Mouse (Mus musculus) heart, embryonic 10.5 days (tissue): ENCODE measurements at regions not wholly inside any gene's neighbourhood (a gene's known extent, or its start where the extent isn't known, plus 50 kb on each side); places are given as distances from the start of the nearest gene placed in this dataset.

Experiments
- DNase-seq: peaks from one replicate; pipeline ENCODE4 v3.0.0-alpha.2; 2017; ENCODE audit warnings: low spot score
- H3K27ac ChIP-seq: fragments of 300-500 bp; sonication (generic); 2 replicates; pipeline ENCODE4 v1.5.1; 2016; ENCODE audit warnings: mild to moderate bottlenecking
- H3K27me3 ChIP-seq: fragments of 300-500 bp; sonication (generic); 2 replicates; pipeline ENCODE4 v1.6.1; 2016; ENCODE audit warnings: mild to moderate bottlenecking; ENCODE audit not compliant: poor library complexity, insufficient read depth, severe bottlenecking
- H3K36me3 ChIP-seq: fragments of 300-500 bp; sonication (generic); 2 replicates; pipeline ENCODE4 v1.6.1; 2016; ENCODE audit warnings: mild to moderate bottlenecking, moderate library complexity
- H3K4me1 ChIP-seq: fragments of 300-500 bp; sonication (generic); 2 replicates; pipeline ENCODE4 v1.6.1; 2016; ENCODE audit warnings: mild to moderate bottlenecking
- H3K4me3 ChIP-seq: fragments of 300-500 bp; sonication (generic); 2 replicates; pipeline ENCODE4 v1.5.1; 2016; ENCODE audit warnings: mild to moderate bottlenecking, moderate library complexity
- H3K9me3 ChIP-seq: fragments of 300-500 bp; sonication (generic); 2 replicates; pipeline ENCODE4 v1.6.1; 2016; ENCODE audit warnings: mild to moderate bottlenecking, moderate library complexity
- WGBS: fragments of 180-500 bp; shearing (Covaris S2); methylation state at CpG from one replicate; pipeline ENCODE4 v1.1.7; 2016; 5-methylcytosine and 5-hydroxymethylcytosine counted together

DNA sequence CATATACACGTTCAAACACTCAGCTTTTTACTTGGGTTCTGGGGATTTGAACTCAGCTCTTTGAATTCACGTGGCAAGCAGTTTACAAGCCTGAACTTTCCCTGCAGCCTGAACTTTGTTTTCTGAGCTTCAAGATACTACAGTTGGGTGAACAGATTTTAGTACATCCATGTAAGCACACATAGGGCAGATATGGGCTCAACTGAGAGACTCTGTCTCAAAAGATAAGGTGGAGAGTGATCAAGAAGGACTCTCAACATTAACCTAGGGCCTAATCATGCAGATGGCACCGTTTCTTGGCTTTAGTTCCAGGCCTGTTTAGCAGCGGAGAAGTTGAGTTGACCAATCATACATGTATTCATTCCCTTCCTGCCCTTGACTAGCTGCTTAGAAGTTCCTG, 1403.7 kb upstream of the A1bg start:
- Histone ChIP-seq H3K4me3 (no peak overlapping the region), H3K9me3 (no peaks in the 10 kb centered on the region), H3K4me1 (peaks cover 22% of the 10 kb centered on the region), H3K36me3 (no peaks in the 10 kb centered on the region), H3K27ac (no peak overlapping the region), H3K27me3 (no peaks in the 10 kb centered on the region)
- DNase-seq: no peak
- WGBS: 89% methylated on average over 4 of the region's 4 CpGs

GRCm38 (mm10) chr15:62325451-62326290, 1402.9 kb upstream of the A1bg start:
- Histone ChIP-seq H3K27me3 (no peaks in the 10 kb centered on the region), H3K4me3 (no peak overlapping the region), H3K27ac (no peak overlapping the region), H3K9me3 (no peaks in the 10 kb centered on the region), H3K4me1 (peaks cover 22% of the 10 kb centered on the region), H3K36me3 (no peaks in the 10 kb centered on the region)
- no peak for DNase-seq
- WGBS: 83% methylated on average over 1 of the region's 1 CpGs

DNA sequence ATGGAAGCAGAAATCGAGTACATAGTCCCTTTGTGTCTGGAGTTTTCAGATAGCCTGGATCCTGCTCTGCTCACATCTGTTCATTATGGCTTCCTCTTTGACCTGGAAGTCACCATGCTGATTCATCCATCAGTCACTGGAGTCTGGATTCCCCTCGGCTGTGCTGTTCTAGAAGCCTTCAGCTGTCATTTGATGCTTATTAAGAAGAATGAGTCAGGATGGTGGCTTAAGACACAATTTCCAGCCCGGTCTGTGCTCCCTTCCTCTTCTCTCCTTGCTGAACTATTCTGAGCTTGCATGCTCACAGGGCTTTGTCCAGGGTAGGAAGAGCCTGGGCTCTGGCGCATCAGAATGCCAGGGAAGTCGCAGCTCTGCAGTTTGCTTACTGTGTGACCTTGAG, 1398.2 kb upstream of the A1bg start:
- H3K4me1 ChIP-seq: no peaks in the 10 kb centered on the region
- H3K4me3 ChIP-seq: no peak overlapping the region
- no peak for DNase-seq
- no peaks in the 10 kb centered on the region for H3K27me3 ChIP-seq
- no peaks in the 10 kb centered on the region for H3K36me3 ChIP-seq
- H3K9me3 ChIP-seq: no peaks in the 10 kb centered on the region
- 61% methylated on average over 5 of the region's 5 CpGs for WGBS
- no peak overlapping the region for H3K27ac ChIP-seq

DNA sequence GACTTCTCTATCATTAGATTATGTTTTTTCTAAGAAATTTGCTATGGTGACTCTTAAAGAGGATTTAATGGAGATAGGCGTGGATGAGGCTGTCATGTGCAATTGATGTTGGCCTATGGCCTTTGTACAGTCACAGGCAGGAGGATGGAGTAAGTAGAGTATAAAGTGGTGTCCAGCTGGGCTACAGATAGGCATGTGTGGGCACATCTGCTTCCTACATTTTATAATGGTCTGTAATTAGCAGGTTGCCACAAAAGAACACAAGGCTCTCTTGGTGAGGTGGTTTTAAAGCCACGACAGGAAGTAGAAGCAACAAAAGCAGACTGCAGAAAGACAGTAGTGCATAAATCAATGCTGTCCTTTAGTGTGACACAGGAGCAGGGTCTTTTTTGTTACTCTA, 1391.6 kb upstream of the A1bg start:
- Histone ChIP-seq H3K36me3 (no peaks in the 10 kb centered on the region), H3K27ac (no peak overlapping the region), H3K4me3 (no peak overlapping the region), H3K27me3 (no peaks in the 10 kb centered on the region), H3K9me3 (no peaks in the 10 kb centered on the region), H3K4me1 (no peaks in the 10 kb centered on the region)
- WGBS: 69% methylated on average over 2 of the region's 2 CpGs
- DNase-seq: no peak

DNA sequence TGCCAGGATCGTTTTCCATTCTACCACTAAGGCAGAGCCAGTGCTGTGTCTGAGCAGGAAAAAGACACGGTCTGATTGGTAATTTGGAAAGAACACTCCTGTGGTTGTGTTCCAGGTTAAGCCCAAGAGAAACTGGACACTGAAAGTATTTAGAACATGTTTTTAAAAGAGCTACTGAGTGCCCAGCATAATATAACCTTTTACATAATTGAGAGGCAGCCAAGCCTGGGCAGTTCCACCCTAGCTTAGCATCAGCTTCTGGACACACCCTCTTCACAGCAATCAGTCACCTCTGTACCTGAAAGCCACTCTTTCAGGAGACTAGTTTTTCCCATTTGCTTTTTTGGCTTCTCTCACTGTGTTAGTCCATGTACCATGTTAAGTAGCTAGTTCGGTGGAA, 1379.4 kb upstream of the A1bg start:
- Histone ChIP-seq H3K4me1 (no peaks in the 10 kb centered on the region), H3K27ac (no peak overlapping the region), H3K4me3 (no peak overlapping the region), H3K9me3 (no peaks in the 10 kb centered on the region), H3K27me3 (no peaks in the 10 kb centered on the region), H3K36me3 (no peaks in the 10 kb centered on the region)
- DNase-seq: no peak
- 83% methylated on average over 3 of the region's 3 CpGs for WGBS

DNA sequence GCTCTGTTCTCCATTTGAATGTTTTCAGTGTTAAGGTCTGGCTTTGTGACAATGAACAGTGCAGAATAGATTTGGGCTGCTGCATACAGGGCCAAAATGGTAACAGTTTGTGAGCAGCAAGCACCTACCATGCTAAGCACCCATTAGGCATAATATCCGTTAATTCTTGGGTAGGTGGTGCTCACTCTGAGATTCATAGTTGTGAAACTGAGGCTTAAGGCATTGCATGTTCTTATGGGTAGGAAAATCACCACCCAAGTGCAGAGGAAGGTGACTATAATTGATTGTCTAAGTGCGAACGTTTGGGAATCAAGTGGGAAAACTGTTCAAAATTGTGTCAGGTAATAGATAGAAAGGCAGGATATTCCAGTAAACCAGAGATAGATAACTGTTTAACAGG, 1378.8 kb upstream of the A1bg start:
- Histone ChIP-seq H3K4me3 (no peak overlapping the region), H3K4me1 (no peaks in the 10 kb centered on the region), H3K9me3 (no peaks in the 10 kb centered on the region), H3K36me3 (no peaks in the 10 kb centered on the region), H3K27me3 (no peaks in the 10 kb centered on the region), H3K27ac (no peak overlapping the region)
- DNase-seq: no peak
- 82% methylated on average over 3 of the region's 3 CpGs for WGBS

- no peak overlapping the region for H3K27ac ChIP-seq
- no peaks in the 10 kb centered on the region for H3K36me3 ChIP-seq
- DNase-seq: no peak
- WGBS: 76% methylated on average over 5 of the region's 5 CpGs
- H3K27me3 ChIP-seq: no peaks in the 10 kb centered on the region
- H3K9me3 ChIP-seq: no peaks in the 10 kb centered on the region
- H3K4me1 ChIP-seq: peaks cover 13% of the 10 kb centered on the region
- no peak overlapping the region for H3K4me3 ChIP-seq
Measured at GRCm38 (mm10) chr15:62297138-62297537, 1374.3 kb upstream of the A1bg start.

- WGBS: 35% methylated on average over 8 of the region's 8 CpGs
- Histone ChIP-seq H3K4me3 (no peak overlapping the region), H3K36me3 (no peaks in the 10 kb centered on the region), H3K9me3 (no peaks in the 10 kb centered on the region), H3K27ac (no peak overlapping the region), H3K4me1 (peaks cover 13% of the 10 kb centered on the region), H3K27me3 (no peaks in the 10 kb centered on the region)
- no peak for DNase-seq
Measured at GRCm38 (mm10) chr15:62295233-62295927, 1372.6 kb upstream of the A1bg start.

DNA sequence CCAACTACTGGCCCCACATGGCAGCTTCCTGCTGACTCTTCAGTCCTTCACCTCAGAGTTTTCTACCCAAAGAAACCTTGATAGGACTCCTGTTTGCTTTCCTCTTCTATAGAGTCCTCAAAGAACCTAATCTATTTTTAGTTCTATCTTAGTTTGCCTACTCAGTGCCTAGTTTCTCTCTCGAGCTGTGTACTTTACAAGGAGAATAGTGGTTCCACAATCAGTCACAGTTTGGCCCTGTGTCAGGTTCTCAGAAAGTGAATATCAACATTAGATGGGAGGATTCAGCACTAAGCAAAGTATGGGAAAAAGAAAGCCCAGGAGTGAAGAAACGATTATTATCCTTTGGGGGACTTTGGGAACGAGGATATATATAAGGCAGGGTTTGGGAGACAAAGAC, 1372.0 kb upstream of the A1bg start:
- no peak for DNase-seq
- Histone ChIP-seq H3K4me3 (no peak overlapping the region), H3K27ac (no peak overlapping the region), H3K27me3 (no peaks in the 10 kb centered on the region), H3K9me3 (no peaks in the 10 kb centered on the region), H3K4me1 (peaks cover 13% of the 10 kb centered on the region), H3K36me3 (no peaks in the 10 kb centered on the region)
- 42% methylated on average over 3 of the region's 3 CpGs for WGBS

- Histone ChIP-seq H3K4me3 (no peak overlapping the region), H3K4me1 (peaks cover 13% of the 10 kb centered on the region), H3K9me3 (no peaks in the 10 kb centered on the region), H3K36me3 (no peaks in the 10 kb centered on the region), H3K27ac (no peak overlapping the region), H3K27me3 (no peaks in the 10 kb centered on the region)
- 73% methylated on average over 3 of the region's 3 CpGs for WGBS
- DNase-seq: no peak
Measured at GRCm38 (mm10) chr15:62292876-62293275, 1370.1 kb upstream of the A1bg start.

DNA sequence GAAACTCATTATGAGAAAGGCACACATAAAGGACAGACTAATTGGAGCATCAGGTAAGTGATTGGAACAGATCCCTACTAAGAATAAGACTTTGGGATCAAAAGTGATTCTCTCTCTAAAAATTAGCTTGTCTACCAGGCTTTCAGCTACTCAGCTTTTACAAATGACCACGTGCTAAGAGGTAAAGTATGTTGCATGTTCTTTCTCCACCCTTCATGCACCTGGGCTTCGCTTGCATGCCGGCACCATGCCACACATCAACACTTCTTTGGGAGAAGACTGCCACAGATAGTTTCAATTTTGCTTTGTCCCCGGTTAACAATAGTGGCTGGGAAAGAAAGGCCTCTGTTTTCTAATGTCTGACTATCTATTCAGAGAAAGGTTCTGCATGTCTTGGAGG, 1367.9 kb upstream of the A1bg start:
- Histone ChIP-seq H3K4me1 (peaks cover 12% of the 10 kb centered on the region), H3K36me3 (no peaks in the 10 kb centered on the region), H3K4me3 (no peak overlapping the region), H3K27ac (no peak overlapping the region), H3K9me3 (no peaks in the 10 kb centered on the region), H3K27me3 (no peaks in the 10 kb centered on the region)
- DNase-seq: no peak
- WGBS: 83% methylated on average over 4 of the region's 4 CpGs

DNA sequence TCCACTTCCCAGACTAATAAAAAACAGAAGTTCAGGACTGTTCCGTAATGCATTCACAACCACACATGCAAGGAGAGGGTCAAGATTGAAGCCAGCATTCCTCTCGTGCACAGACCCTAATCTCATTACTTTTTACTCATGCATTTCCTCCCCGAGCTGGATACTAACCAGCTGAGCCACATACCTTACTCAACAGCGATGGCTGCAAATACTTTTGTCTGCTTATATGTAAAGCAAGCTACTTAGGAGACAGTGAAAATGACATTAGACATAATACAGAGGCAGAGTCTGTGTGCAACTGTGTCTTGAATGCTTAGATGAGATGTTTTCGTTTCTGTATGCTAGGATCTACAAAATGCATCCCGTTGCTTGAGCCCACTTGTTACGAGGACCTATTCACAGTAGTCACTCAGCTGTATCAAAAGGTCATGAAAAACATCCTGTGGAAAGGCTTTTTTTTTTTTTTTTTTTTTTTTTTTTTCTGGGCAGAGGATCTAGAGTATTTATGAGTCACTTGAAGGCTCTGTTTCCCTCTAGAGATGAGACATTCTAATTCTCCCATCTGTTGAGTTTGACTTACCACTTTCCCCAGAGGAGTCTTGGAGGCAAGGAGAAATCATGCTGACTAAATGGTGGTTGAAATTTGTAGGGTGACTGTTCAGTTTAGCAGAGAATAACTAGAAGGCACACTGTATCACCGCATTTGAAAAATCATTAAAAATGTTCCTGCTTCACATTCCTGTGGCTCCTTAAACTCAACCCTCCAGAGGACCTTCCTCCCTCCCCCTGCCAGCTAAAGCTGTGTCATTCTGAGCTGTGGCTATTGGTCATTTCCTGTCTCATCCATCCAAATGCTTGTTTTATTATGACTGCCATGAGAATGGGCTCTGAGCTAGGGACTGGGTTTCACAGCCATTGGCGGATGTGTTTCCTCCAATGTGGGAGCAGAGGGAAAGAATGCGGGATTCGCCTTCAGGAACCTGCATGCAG, 1364.1 kb upstream of the A1bg start:
- H3K9me3 ChIP-seq: no peaks in the 10 kb centered on the region
- H3K27me3 ChIP-seq: no peaks in the 10 kb centered on the region
- H3K36me3 ChIP-seq: no peaks in the 10 kb centered on the region
- WGBS: 56% methylated on average over 11 of the region's 11 CpGs
- no peak for DNase-seq
- no peak overlapping the region for H3K27ac ChIP-seq
- 0 out of 2 replicates have a peak, but pooled peaks cover 4% of the 10 kb centered on the region for H3K4me1 ChIP-seq
- no peak overlapping the region for H3K4me3 ChIP-seq
